21 mouse cellular contexts compared by ENCODE assay signal in the genomic region with DNA sequence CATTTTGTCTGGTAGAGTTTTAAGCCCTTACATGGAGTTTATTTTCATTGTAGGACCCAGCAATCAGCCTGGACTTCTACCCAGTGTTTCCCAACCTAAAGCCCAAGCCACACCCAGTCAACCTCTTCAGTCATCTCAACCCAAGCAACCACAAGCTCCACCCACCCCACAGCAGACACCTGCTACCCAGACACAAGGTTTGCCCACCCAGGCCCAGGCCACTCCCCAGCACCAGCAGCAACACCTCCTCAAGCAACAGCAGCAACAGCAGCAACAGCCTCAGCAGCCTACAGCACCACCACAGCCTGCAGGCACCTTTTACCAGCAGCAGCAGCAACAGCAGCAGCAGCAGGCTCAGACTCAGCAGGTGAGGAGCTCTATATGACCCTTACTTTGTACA. TPM values are rescaled to one million over a fixed set of nuclear protein-coding genes. Genes with fewer than 3 reads are reported as not detected.
A peak's percentile ranks its signal among the peaks of the same experiment; 100 is the strongest.
DNase-seq lines count a peak whose midpoint lies in the region; TF ChIP-seq lines count a peak whose summit lies in the region.
"Had no signal": no experiment of that assay in that cellular context is flagged by ENCODE, and none has a peak within 500 bp of the region (broad histone marks: within the 10 kb centered on the region; RNA-seq: fewer than 3 reads in every experiment).

No protein-coding gene starts in this region.

- H3K27me3 ChIP-seq in heart, adult 2 months (ENCODE audit: control insufficient read depth, insufficient read depth, low read length), result no peaks in the 10 kb centered on the region
- H3K27me3 ChIP-seq in CH12.LX (replicated peaks), result no peaks in the 10 kb centered on the region
- H3K27me3 ChIP-seq: heart, embryonic 13.5 days; liver, embryonic 15.5 days; neural tube, embryonic 15.5 days; stomach, embryonic 15.5 days had no signal

- no peak for TF ChIP-seq CTCF in heart, adult 2 months (IDR thresholded peaks at IDR 0.05)
- no peak for TF ChIP-seq CTCF in CH12.LX (conservative IDR thresholded peaks at IDR 0.05 in 1 of 2, IDR thresholded peaks at IDR 0.05 in 1 of 2; ENCODE audit: low read depth in 2 of 2, low read length in 2 of 2)
- no peak for TF ChIP-seq CTCF in cortical plate, adult 2 months (IDR thresholded peaks at IDR 0.05; ENCODE audit: extremely low read depth, insufficient read depth, low read length)

- H3K79me2 ChIP-seq in heart, adult 2 months (replicated peaks; ENCODE audit: control insufficient read depth, insufficient read depth, low read length), result no peaks in the 10 kb centered on the region
- no peaks in the 10 kb centered on the region for H3K79me2 ChIP-seq in CH12.LX (replicated peaks; ENCODE audit: control insufficient read depth, extremely low read depth, insufficient read depth, poor library complexity, severe bottlenecking)

- H3K4me1 ChIP-seq in heart, adult 2 months (ENCODE audit: control insufficient read depth, insufficient read depth, low read length), result no peaks in the 10 kb centered on the region
- H3K4me1 ChIP-seq in CH12.LX (ENCODE audit: control insufficient read depth in 1 of 2, insufficient read depth in 2 of 2), result peaks cover 0 to 17% of the 10 kb centered on the region in 2 experiments; a peak in 2 of 4 replicates
- H3K4me1 ChIP-seq in cortical plate, adult 2 months (ENCODE audit: control insufficient read depth, insufficient read depth, low read length), result peaks cover 6% of the 10 kb centered on the region; the same call in 1 of the 2 replicates
- H3K4me1 ChIP-seq: heart, embryonic 13.5 days; limb, embryonic 10.5 days; liver, embryonic 15.5 days; neural tube, embryonic 15.5 days; stomach, embryonic 15.5 days had no signal

- intact Hi-C loops in heart, adult 2 months (cut with DNase I), result no loop called here
- intact Hi-C loops in heart, postnatal 36 days (cut with DNase I), result no loop called here

- H3K4me3 ChIP-seq in heart, adult 2 months, result no peak overlapping the region
- no peak overlapping the region for H3K4me3 ChIP-seq in CH12.LX (replicated peaks in 1 of 3; ENCODE audit: low read depth in 2 of 3, low read length in 2 of 3, poor library complexity in 1 of 3)
- H3K4me3 ChIP-seq in cortical plate, adult 2 months (ENCODE audit: insufficient read depth, low read length), result no peak overlapping the region
- H3K4me3 ChIP-seq: heart, embryonic 13.5 days; limb, embryonic 10.5 days; liver, embryonic 15.5 days; neural tube, embryonic 15.5 days; stomach, embryonic 15.5 days had no signal

- TF ChIP-seq POLR2A in heart, adult 2 months (IDR thresholded peaks at IDR 0.05; ENCODE audit: insufficient read depth, low read depth, low read length), result no peak
- no peak for TF ChIP-seq POLR2A in CH12.LX (IDR thresholded peaks at IDR 0.05; ENCODE audit: low read depth, low read length)
- no peak for TF ChIP-seq POLR2A in cortical plate, adult 2 months (IDR thresholded peaks at IDR 0.05; ENCODE audit: extremely low read depth, insufficient read depth, low read length)

- peak; percentile 87 for DNase-seq in heart, adult 11 months
- DNase-seq in heart, adult 2 months, result no peak
- DNase-seq in CH12.LX (ENCODE audit: extremely low read depth), result peak; percentile 20
- DNase-seq in thymus, postnatal 25 days, result peak; percentile 17
- no peak for DNase-seq in layer of hippocampus, adult 18-20 months (ENCODE audit: low spot score in 2 of 2)
- no peak for DNase-seq in heart, postnatal 36 days
- DNase-seq: adrenal gland, adult 2 months; gastrocnemius, postnatal 14 days; heart, adult 18-20 months; heart, postnatal 14 days; kidney, adult 8-10 months; kidney, postnatal 14 days; liver had no signal

- TF ChIP-seq RAD21 in CH12.LX (IDR thresholded peaks at IDR 0.05; ENCODE audit: low read depth, low read length), result no peak

- H3K9ac ChIP-seq in heart, adult 2 months (ENCODE audit: low read depth, low read length), result no peak overlapping the region
- H3K9ac ChIP-seq in CH12.LX (ENCODE audit: insufficient read depth, low read depth), result no peak overlapping the region
- H3K9ac ChIP-seq: heart, embryonic 13.5 days; hindbrain, embryonic 14.5 days; liver, embryonic 15.5 days; neural tube, embryonic 15.5 days; stomach, embryonic 15.5 days had no signal

- dilution Hi-C loops in CH12.LX (cut with MboI; ENCODE audit: extremely low pct_ligation_motif_present, extremely low pct_unique_long_range_greater_than_20kb, low sequenced_read_pairs), result no loop called here

- H3K36me3 ChIP-seq in heart, adult 2 months (ENCODE audit: control insufficient read depth, insufficient read depth, low read length), result peaks cover 4% of the 10 kb centered on the region
- peaks cover 27 to 69% of the 10 kb centered on the region in 2 experiments for H3K36me3 ChIP-seq in CH12.LX (replicated peaks in 1 of 2; ENCODE audit: control insufficient read depth in 1 of 2, insufficient read depth in 1 of 2, low read length in 1 of 2)

- in situ Hi-C loops in CH12.LX (cut with MboI; ENCODE audit: low pct_ligation_motif_present, low pct_unique_long_range_greater_than_20kb, low sequenced_read_pairs), result no loop called here

- no peak overlapping the region for H3K27ac ChIP-seq in heart, adult 2 months
- no peak overlapping the region for H3K27ac ChIP-seq in CH12.LX (ENCODE audit: insufficient read depth, low read depth)
- peak overlapping the region; percentile 68; the same call in 1 of the 2 replicates for H3K27ac ChIP-seq in cortical plate, adult 2 months (ENCODE audit: insufficient read depth, low read length)
- H3K27ac ChIP-seq: heart, embryonic 13.5 days; hindbrain, embryonic 14.5 days; limb, embryonic 10.5 days; liver, embryonic 15.5 days; neural tube, embryonic 15.5 days; stomach, embryonic 15.5 days had no signal

- no peaks in the 10 kb centered on the region for H3K9me3 ChIP-seq in CH12.LX (replicated peaks; ENCODE audit: low read length)
- H3K9me3 ChIP-seq: heart, embryonic 13.5 days; limb, embryonic 10.5 days; liver, embryonic 15.5 days; neural tube, embryonic 15.5 days; stomach, embryonic 15.5 days had no signal

- no peak overlapping the region for H3K4me2 ChIP-seq in CH12.LX (ENCODE audit: insufficient read depth, low read depth, poor library complexity, severe bottlenecking)
- H3K4me2 ChIP-seq: heart, embryonic 13.5 days; hindbrain, embryonic 14.5 days; liver, embryonic 15.5 days; midbrain, embryonic 11.5 days; neural tube, embryonic 15.5 days; stomach, embryonic 15.5 days had no signal

- TF ChIP-seq EP300 in heart, adult 2 months (IDR thresholded peaks at IDR 0.05; ENCODE audit: insufficient read depth, low read depth, low read length), result no peak
- no peak for TF ChIP-seq EP300 in CH12.LX (IDR thresholded peaks at IDR 0.05; ENCODE audit: low read length)

TF ChIP-seq in CH12.LX, 34 proteins besides CTCF, POLR2A, EP300 and RAD21:
- TF ChIP-seq MEF2A (IDR thresholded peaks at IDR 0.05; ENCODE audit: borderline replicate concordance, low read depth, low read length) (no peak), TBP (conservative IDR thresholded peaks at IDR 0.05; ENCODE audit: low read depth, low read length) (no peak), MAX (IDR thresholded peaks at IDR 0.05; ENCODE audit: low read length) (no peak), MAFK (IDR thresholded peaks at IDR 0.05; ENCODE audit: insufficient replicate concordance, low read length) (no peak), MYC (IDR thresholded peaks at IDR 0.05; ENCODE audit: low read depth, low read length) (no peak)

RNA-seq across cellular contexts. Expression of a gene that starts 52.8 kb away (rescaled TPM):
- 10 to 100 TPM; 67.6 to 72.3 TPM for total RNA-seq in heart, adult 2 months (2021)
- 200 and 213 TPM in 2 replicates for polyA plus RNA-seq in heart, adult 2 months (2012; rRNA removed)
- total RNA-seq in CH12.LX (2012; rRNA removed) (93.8 and 109 TPM in 2 replicates), CH12.LX (2014; rRNA removed) (148 and 195 TPM in 2 replicates)
- polyA plus RNA-seq in CH12.LX (2012; ENCODE audit: insufficient read length, low read depth), result 133 and 146 TPM in 2 replicates
- 116 and 125 TPM in 2 replicates for polyA plus RNA-seq in cortical plate, adult 2 months (2012; rRNA removed)
- total RNA-seq in layer of hippocampus, adult 18-20 months (2021), result 10 to 100 TPM; 58.4 to 61.1 TPM
- total RNA-seq in heart, postnatal 36 days (2021), result 10 to 100 TPM; 71.5 to 72.8 TPM

Comparison
In these comparisons a context has a peak if more than half of its experiments do, and no peak if none do; other contexts are left out.
1. DNase-seq: peak in heart, adult 11 months (single experiment), CH12.LX (single experiment) and thymus, postnatal 25 days (single experiment); none in heart, adult 2 months (0 of 2), layer of hippocampus, adult 18-20 months (0 of 2) and heart, postnatal 36 days (0 of 2).